Mouse (Mus musculus) lung, embryonic 14.5 days (tissue): ENCODE measurements at regions not wholly inside any gene's neighbourhood (a gene's known extent, or its start where the extent isn't known, plus 50 kb on each side); places are given as distances from the start of the nearest gene placed in this dataset.
A peak's percentile ranks its signal among the peaks of the same experiment; 100 is the strongest.

ENCODE experiments used
- ATAC-seq: fragments of 200-750 bp; cut with Nextera tagmentation; 2 replicates; pipeline ENCODE4 v1.8.0; 2017; ENCODE audit warnings: mild to moderate bottlenecking, moderate TSS enrichment, moderate library complexity; ENCODE audit not compliant: insufficient read depth
- DNase-seq: peaks from one replicate; pipeline ENCODE4 v3.0.0-alpha.2; 2015
- H3K27ac ChIP-seq: fragments of 300-500 bp; sonication (generic); 2 replicates; pipeline ENCODE4 v1.5.1; 2014; ENCODE audit warnings: low read depth, mild to moderate bottlenecking, moderate library complexity
- H3K27me3 ChIP-seq: fragments of 300-500 bp; sonication (generic); 2 replicates; pipeline ENCODE4 v1.6.1; 2014; ENCODE audit warnings: low read length, control low read depth; ENCODE audit not compliant: insufficient read depth
- H3K36me3 ChIP-seq: fragments of 300-500 bp; sonication (generic); 2 replicates; pipeline ENCODE4 v1.6.1; 2014; ENCODE audit warnings: control low read depth; ENCODE audit not compliant: insufficient read depth
- H3K4me1 ChIP-seq: fragments of 300-500 bp; sonication (generic); 2 replicates; pipeline ENCODE4 v1.6.1; 2014; ENCODE audit warnings: antibody characterized with exemption, control low read depth; ENCODE audit not compliant: insufficient read depth
- H3K4me2 ChIP-seq: fragments of 300-500 bp; sonication (generic); 2 replicates; pipeline ENCODE4 v1.6.1; 2014; ENCODE audit warnings: mild to moderate bottlenecking
- H3K4me3 ChIP-seq: fragments of 300-500 bp; sonication (generic); 2 replicates; pipeline ENCODE4 v1.5.1; 2014; ENCODE audit warnings: low read depth, low read length
- H3K9ac ChIP-seq: fragments of 300-500 bp; sonication (generic); 2 replicates; pipeline ENCODE4 v1.6.1; 2014
- H3K9me3 ChIP-seq: fragments of 300-500 bp; sonication (generic); 2 replicates; pipeline ENCODE4 v1.6.1; 2016; ENCODE audit warnings: low read depth, low read length, control low read depth
- CTCF ChIP-seq: IDR thresholded peaks from 2 replicates; pipeline ENCODE4 v1.5.1; 2016; ENCODE audit warnings: antibody characterized with exemption, low read depth
- whole genome bisulfite sequencing: fragments of 180-500 bp; shearing (Covaris S2); extraction: QIAGEN DNeasy Blood & Tissue Kit; methylation state at CpG from one replicate; pipeline ENCODE4 v1.1.7; 2014; 5-methylcytosine and 5-hydroxymethylcytosine counted together

DNA sequence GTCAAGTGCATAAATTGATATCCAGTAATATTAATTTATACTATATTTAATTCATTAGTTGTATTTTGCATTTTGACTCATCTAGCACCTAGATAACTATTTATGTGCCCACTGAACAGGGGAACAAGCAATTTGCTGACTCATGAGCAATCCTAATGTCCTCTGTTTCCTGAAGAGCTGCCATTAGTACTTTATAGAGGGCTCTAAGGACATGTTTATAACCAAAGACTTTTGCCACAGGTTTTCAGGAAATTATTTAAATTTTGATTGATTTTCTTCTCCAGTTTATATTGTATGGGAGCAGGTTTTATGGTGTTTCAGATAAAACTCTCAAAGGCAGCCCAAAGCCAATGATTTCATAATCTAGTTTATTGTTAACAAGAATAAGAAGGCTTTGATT is 1018.4 kb downstream of the Car8 start:
- Histone ChIP-seq H3K27ac (no peak overlapping the region), H3K9me3 (no peaks in the 10 kb centered on the region), H3K4me2 (no peak overlapping the region), H3K9ac (no peak overlapping the region), H3K4me3 (no peak overlapping the region), H3K27me3 (no peaks in the 10 kb centered on the region), H3K36me3 (no peaks in the 10 kb centered on the region), H3K4me1 (no peaks in the 10 kb centered on the region)
- no peak for DNase-seq
- no peak for ATAC-seq
- no peak for TF ChIP-seq CTCF

DNA sequence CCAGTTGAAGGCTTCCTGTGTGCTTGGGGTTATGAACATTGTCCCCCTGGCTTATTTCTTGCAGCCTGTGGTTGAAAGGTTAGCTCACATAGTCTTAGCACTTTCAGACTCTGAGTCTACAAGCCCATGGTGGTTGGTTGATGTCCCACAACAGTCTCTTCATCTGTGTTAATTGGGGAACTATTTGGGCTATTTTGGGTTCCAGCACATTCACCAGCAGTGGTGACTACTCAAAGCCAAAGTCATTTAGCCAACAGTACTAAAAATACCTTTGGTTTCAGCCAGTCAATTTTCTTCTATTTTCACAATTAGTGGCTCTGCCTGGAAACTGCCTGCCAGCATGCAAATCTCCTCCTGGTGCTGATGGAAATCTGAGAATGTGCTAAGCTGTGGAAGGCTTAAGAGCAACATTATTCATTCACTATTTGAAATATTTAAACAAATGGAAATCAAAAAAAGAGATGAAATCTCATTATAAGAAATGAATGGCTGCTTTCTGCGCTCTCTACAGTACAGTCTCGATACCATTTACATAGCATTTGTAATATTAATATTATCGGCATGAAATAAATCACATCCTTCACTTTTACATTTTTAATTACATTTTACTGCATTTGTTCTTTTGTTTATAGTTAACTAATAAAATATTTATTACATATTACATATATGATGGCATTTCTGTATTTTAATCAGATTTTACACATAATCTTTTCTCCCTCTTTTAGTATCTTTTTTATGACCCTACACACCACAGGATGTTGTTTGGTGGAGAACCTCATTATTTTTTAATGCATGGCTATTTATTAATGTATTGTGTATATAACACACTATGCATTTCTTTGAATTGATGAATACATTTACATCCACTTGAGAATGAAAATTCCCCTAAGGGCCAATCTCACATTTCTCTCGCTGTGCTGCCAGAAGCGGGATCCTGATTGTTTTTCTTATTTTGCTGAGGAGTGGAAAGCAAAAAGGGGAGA is 1023.5 kb downstream of the Car8 start:
- no peaks in the 10 kb centered on the region for H3K27me3 ChIP-seq
- no peaks in the 10 kb centered on the region for H3K36me3 ChIP-seq
- no peak overlapping the region for H3K27ac ChIP-seq
- no peak overlapping the region for H3K4me2 ChIP-seq
- DNase-seq: no peak
- H3K9me3 ChIP-seq: no peaks in the 10 kb centered on the region
- TF ChIP-seq CTCF: no peak
- 70% methylated on average over 5 of the region's 5 CpGs for WGBS
- no peaks in the 10 kb centered on the region for H3K4me1 ChIP-seq
- H3K9ac ChIP-seq: no peak overlapping the region
- H3K4me3 ChIP-seq: no peak overlapping the region
- ATAC-seq: no peak

DNA sequence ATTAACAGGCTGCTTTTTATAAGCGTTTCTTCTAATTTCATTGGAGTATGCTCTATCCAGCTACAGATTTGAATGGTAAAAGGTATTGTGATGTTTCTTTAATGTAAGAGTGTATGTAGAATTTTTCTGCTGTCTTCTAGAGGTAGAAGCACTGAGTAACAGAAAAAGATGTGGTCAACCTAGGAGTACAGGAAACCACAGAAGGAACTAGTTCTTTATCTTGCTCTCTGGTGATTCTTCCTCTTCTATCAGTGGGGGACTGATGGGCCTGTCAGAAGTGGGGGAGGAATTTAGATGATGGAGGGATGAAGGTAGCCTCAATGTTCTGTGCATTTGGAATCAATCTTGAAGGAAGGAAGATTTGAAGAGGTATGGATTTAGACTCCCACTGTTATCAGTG is 1031.9 kb downstream of the Car8 start:
- no peak overlapping the region for H3K9ac ChIP-seq
- TF ChIP-seq CTCF: no peak
- no peak for ATAC-seq
- no peaks in the 10 kb centered on the region for H3K4me1 ChIP-seq
- H3K27me3 ChIP-seq: no peaks in the 10 kb centered on the region
- H3K27ac ChIP-seq: no peak overlapping the region
- H3K4me2 ChIP-seq: no peak overlapping the region
- H3K9me3 ChIP-seq: no peaks in the 10 kb centered on the region
- no peaks in the 10 kb centered on the region for H3K36me3 ChIP-seq
- H3K4me3 ChIP-seq: no peak overlapping the region
- 95% methylated on average over 1 of the region's 1 CpGs for whole genome bisulfite sequencing
- no peak for DNase-seq

DNA sequence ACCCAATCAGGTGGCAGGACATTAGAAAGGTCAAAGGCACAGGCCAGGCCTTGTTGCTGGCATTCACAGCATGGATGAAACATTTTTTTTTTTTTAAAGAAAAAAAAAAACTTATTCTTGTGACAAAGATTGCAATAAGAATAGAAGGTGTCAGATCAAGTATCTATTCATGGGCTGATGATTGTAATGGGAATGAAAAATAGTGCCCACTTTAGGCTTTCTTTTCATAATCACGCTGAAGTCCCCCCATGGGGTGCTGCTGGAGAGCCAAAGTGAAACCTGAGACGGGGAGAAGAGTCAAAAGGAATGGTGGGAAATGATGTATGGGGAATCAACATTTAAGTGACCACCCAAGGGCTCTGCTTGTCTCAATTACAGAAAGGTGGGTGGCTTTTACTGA is 1037.0 kb downstream of the Car8 start:
- WGBS: 25% methylated on average over 2 of the region's 2 CpGs

DNA sequence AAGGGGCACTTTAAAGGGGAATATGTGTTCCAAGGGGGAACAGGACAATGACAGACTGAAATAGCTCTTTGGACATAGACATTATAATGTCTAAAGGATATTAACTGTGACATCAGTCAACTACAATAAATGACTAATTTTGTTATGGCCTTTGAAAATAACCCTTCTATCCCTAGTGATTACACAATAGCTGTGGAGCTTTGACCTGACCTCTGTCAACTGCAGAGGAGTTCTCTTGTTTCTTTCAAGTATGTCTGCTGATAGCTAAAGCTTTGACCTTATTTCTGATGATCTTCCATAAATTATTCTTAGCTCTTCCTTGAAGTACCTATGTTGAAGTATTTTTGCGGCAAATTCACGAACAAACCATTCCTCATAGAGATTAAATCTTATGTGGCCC is 1038.9 kb downstream of the Car8 start:
- H3K9ac ChIP-seq: no peak overlapping the region
- TF ChIP-seq CTCF: no peak
- no peak overlapping the region for H3K4me2 ChIP-seq
- WGBS: 77% methylated on average over 2 of the region's 2 CpGs
- H3K36me3 ChIP-seq: no peaks in the 10 kb centered on the region
- no peaks in the 10 kb centered on the region for H3K9me3 ChIP-seq
- ATAC-seq: no peak
- H3K27me3 ChIP-seq: no peaks in the 10 kb centered on the region
- no peak overlapping the region for H3K4me3 ChIP-seq
- H3K4me1 ChIP-seq: no peaks in the 10 kb centered on the region
- no peak for DNase-seq
- H3K27ac ChIP-seq: no peak overlapping the region

More for the DNA sequence above, 1037.0 kb downstream of the Car8 start:
- ATAC-seq: no peak
- TF ChIP-seq CTCF: no peak
- no peaks in the 10 kb centered on the region for H3K36me3 ChIP-seq
- H3K4me3 ChIP-seq: no peak overlapping the region
- H3K27me3 ChIP-seq: no peaks in the 10 kb centered on the region
- no peak overlapping the region for H3K9ac ChIP-seq
- H3K27ac ChIP-seq: no peak overlapping the region
- H3K9me3 ChIP-seq: no peaks in the 10 kb centered on the region
- no peaks in the 10 kb centered on the region for H3K4me1 ChIP-seq
- no peak overlapping the region for H3K4me2 ChIP-seq
- no peak for DNase-seq

DNA sequence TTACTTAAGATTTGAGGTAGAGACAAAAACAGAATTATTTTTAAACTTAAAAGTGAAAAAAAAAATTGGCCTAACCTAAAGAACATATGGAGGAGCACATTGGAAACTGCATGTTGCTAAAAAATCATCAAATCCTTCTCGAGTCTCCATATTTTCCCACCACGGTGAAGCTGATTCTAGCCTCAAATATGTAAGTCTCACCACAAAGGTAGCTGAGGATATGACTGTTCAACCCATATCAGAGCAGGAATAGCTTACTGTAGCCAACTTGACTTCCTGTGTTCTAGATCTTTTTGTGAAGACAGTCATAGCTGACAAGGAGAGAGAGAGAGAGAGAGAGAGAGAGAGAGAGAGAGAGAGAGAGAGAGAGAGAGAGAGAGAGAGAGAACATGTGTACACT is 1039.8 kb downstream of the Car8 start:
- H3K4me1 ChIP-seq: no peaks in the 10 kb centered on the region
- no peak overlapping the region for H3K4me2 ChIP-seq
- ATAC-seq (no peak), DNase-seq (no peak)
- H3K9me3 ChIP-seq: no peaks in the 10 kb centered on the region
- H3K4me3 ChIP-seq: no peak overlapping the region
- WGBS: 84% methylated on average over 2 of the region's 2 CpGs
- H3K36me3 ChIP-seq: no peaks in the 10 kb centered on the region
- H3K9ac ChIP-seq: no peak overlapping the region
- H3K27me3 ChIP-seq: no peaks in the 10 kb centered on the region
- no peak overlapping the region for H3K27ac ChIP-seq
- TF ChIP-seq CTCF: no peak

DNA sequence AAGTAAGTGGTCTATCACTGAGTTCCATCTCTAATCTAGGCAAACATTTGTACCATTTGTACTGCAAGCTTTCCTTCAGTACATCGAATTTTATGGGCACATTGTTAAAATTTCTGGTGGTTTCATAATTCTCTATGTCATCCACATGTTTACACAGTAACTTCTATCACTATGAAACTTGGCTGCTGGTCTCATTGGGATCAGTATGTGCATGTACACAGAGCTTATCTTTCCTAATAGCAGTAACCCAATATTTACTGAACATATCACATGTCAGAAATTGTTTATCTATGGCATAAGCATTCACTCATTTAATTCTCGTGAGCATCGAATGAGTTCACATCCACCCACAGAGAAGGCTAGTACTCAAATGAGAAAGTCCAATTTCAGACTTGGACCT is 1042.3 kb downstream of the Car8 start:
- 42% methylated on average over 3 of the region's 3 CpGs for WGBS

More for the DNA sequence above, 1042.3 kb downstream of the Car8 start:
- DNase-seq: no peak
- Histone ChIP-seq H3K9ac (no peak overlapping the region), H3K27me3 (no peaks in the 10 kb centered on the region), H3K4me1 (no peaks in the 10 kb centered on the region), H3K4me3 (no peak overlapping the region), H3K36me3 (no peaks in the 10 kb centered on the region), H3K9me3 (no peaks in the 10 kb centered on the region), H3K4me2 (no peak overlapping the region), H3K27ac (no peak overlapping the region)
- peak; percentile 28; the same call in 1 of the 2 replicates for ATAC-seq
- TF ChIP-seq CTCF: no peak
